Mouse (Mus musculus) fibroblast of lung, adult 2 months (primary cell): ENCODE data around the gene Rab36.
A peak's percentile ranks its signal among the peaks of the same experiment; 100 is the strongest.
"Not testable (repeated sequence)": the region's sequence is repeated elsewhere in the genome, so short reads cannot be mapped to it uniquely, and the experiment has no call there.

ENCODE experiments used
- DNase-seq: peaks from one replicate; pipeline ENCODE4 v3.0.0-alpha.2; 2011; ENCODE audit warnings: low read depth

The Rab36 gene

GRCm38 (mm10) chr10:75036883-75037379, at the start of gene Rab36:
Gene Rab36 (plus strand): TSS chr10:75037058.
- peak; percentile 85 for DNase-seq

GRCm38 (mm10) chr10:74987698-74988470, 49.0 kb upstream of the Rab36 start:
- no peak for DNase-seq

- DNase-seq: no peak
These were observed 47.0 kb upstream of the Rab36 start for GRCm38 (mm10) chr10:74989814-74990213.

GRCm38 (mm10) chr10:74990584-74991322, 46.1 kb upstream of the Rab36 start:
- DNase-seq: no peak

GRCm38 (mm10) chr10:74994863-74995262, 42.0 kb upstream of the Rab36 start:
- DNase-seq: no peak

GRCm38 (mm10) chr10:74995377-74995776, 41.5 kb upstream of the Rab36 start:
- no peak for DNase-seq

- no peak for DNase-seq
These were observed 35.5 kb upstream of the Rab36 start for GRCm38 (mm10) chr10:75001391-75001790.

- no peak for DNase-seq
These were observed 32.8 kb upstream of the Rab36 start for GRCm38 (mm10) chr10:75004067-75004466.

GRCm38 (mm10) chr10:75006889-75007662, 29.8 kb upstream of the Rab36 start:
- DNase-seq: no peak

GRCm38 (mm10) chr10:75010704-75011103, 26.2 kb upstream of the Rab36 start:
- DNase-seq: no peak

GRCm38 (mm10) chr10:75015465-75015864, 21.4 kb upstream of the Rab36 start:
- no peak for DNase-seq

- DNase-seq: no peak
These were observed 20.4 kb upstream of the Rab36 start for GRCm38 (mm10) chr10:75016481-75016880.

- no peak for DNase-seq
These were observed 16.6 kb upstream of the Rab36 start for GRCm38 (mm10) chr10:75020271-75020670.

- peak; percentile 6 for DNase-seq
These were observed 15.7 kb upstream of the Rab36 start for GRCm38 (mm10) chr10:75021138-75021537.

GRCm38 (mm10) chr10:75026491-75026890, 10.4 kb upstream of the Rab36 start:
- DNase-seq: no peak

GRCm38 (mm10) chr10:75028743-75029142, 8.1 kb upstream of the Rab36 start:
- DNase-seq: no peak

- no peak for DNase-seq
These were observed 7.2 kb upstream of the Rab36 start for GRCm38 (mm10) chr10:75029677-75030076.

- no peak for DNase-seq
These were observed 6.6 kb upstream of the Rab36 start for GRCm38 (mm10) chr10:75030234-75030633.

GRCm38 (mm10) chr10:75031345-75032114, 5.3 kb upstream of the Rab36 start:
- DNase-seq: no peak

- DNase-seq: peak; percentile 33
These were observed 4.5 kb upstream of the Rab36 start, which contains the start of gene Rsph14 for GRCm38 (mm10) chr10:75032395-75032794. Gene Rsph14 (minus strand): TSS chr10:75032586.

GRCm38 (mm10) chr10:75042060-75042459, 5.2 kb downstream of the Rab36 start:
- not testable (repeated sequence) for DNase-seq
